Mouse (Mus musculus): ENCODE measurements around the gene Add2. TPM values are rescaled to one million over a fixed set of nuclear protein-coding genes. Genes with fewer than 3 reads are reported as not detected.

The Add2 gene
- polyA plus RNA-seq, 2 experiments, result 54.9 to 73.5 TPM

- Histone ChIP-seq H3K36me3 (replicated peaks; ENCODE audit: control insufficient read depth, insufficient read depth, low read depth) (no peaks in the 10 kb centered on the region), H3K9ac (replicated peaks) (no peak overlapping the region), H3K9me3 (ENCODE audit: control insufficient read depth, low read length) (no peaks in the 10 kb centered on the region), H3K27me3 (ENCODE audit: control insufficient read depth, insufficient read depth, low read length) (no peaks in the 10 kb centered on the region), H3K4me2 (ENCODE audit: low read depth) (no peak overlapping the region), H3K4me3 (ENCODE audit: insufficient read depth in 1 of 2, low read depth in 2 of 2, low read length in 2 of 2) (no peak overlapping the region), H3K4me1 (replicated peaks; ENCODE audit: control insufficient read depth in 2 of 2, insufficient read depth in 2 of 2, low read length in 1 of 2) (peaks cover 0 to 4% of the 10 kb centered on the region in 2 experiments; a peak in 2 of 4 replicates), H3K27ac (no peak overlapping the region)
- TF ChIP-seq EP300 (IDR thresholded peaks at IDR 0.05; ENCODE audit: low read depth) (no peak), CTCF (IDR thresholded peaks at IDR 0.05; ENCODE audit: low read depth) (0 out of 2 replicates have a peak, but pooled peaks have one; percentile 30)
- ATAC-seq (ENCODE audit: insufficient read depth) (no peak), DNase-seq (ENCODE audit: low read depth in 3 of 3, low spot score in 3 of 3) (no peak)
- 78% methylated on average over 3 of the region's 3 CpGs for WGBS (ENCODE audit: insufficient replicate concordance)
Observed at GRCm38 (mm10) chr6:86136206-86136605, 107.7 kb downstream of the Add2 start.

GRCm38 (mm10) chr6:86141284-86141683 is 112.8 kb downstream of the Add2 start:
- H3K4me1 ChIP-seq (replicated peaks; ENCODE audit: control insufficient read depth in 2 of 2, insufficient read depth in 2 of 2, low read length in 1 of 2), result no peaks in the 10 kb centered on the region
- H3K27ac ChIP-seq, result no peak overlapping the region
- TF ChIP-seq CTCF (IDR thresholded peaks at IDR 0.05; ENCODE audit: low read depth) (no peak), EP300 (IDR thresholded peaks at IDR 0.05; ENCODE audit: low read depth) (no peak)
- no peak overlapping the region for H3K4me2 ChIP-seq (ENCODE audit: low read depth)
- ATAC-seq (ENCODE audit: insufficient read depth) (no peak), DNase-seq (ENCODE audit: low read depth in 3 of 3, low spot score in 3 of 3) (no peak)
- no peaks in the 10 kb centered on the region for H3K27me3 ChIP-seq (ENCODE audit: control insufficient read depth, insufficient read depth, low read length)
- no peak overlapping the region for H3K9ac ChIP-seq (replicated peaks)
- H3K9me3 ChIP-seq (ENCODE audit: control insufficient read depth, low read length), result no peaks in the 10 kb centered on the region
- H3K36me3 ChIP-seq (replicated peaks; ENCODE audit: control insufficient read depth, insufficient read depth, low read depth), result no peaks in the 10 kb centered on the region
- 75% methylated on average over 6 of the region's 6 CpGs for WGBS (ENCODE audit: insufficient replicate concordance)
- H3K4me3 ChIP-seq (ENCODE audit: insufficient read depth in 1 of 2, low read depth in 2 of 2, low read length in 2 of 2), result no peak overlapping the region

- WGBS (ENCODE audit: insufficient replicate concordance), result 18% methylated on average over 3 of the region's 3 CpGs
- no peaks in the 10 kb centered on the region for H3K4me1 ChIP-seq (replicated peaks; ENCODE audit: control insufficient read depth in 2 of 2, insufficient read depth in 2 of 2, low read length in 1 of 2)
- no peaks in the 10 kb centered on the region for H3K27me3 ChIP-seq (ENCODE audit: control insufficient read depth, insufficient read depth, low read length)
- no peaks in the 10 kb centered on the region for H3K36me3 ChIP-seq (replicated peaks; ENCODE audit: control insufficient read depth, insufficient read depth, low read depth)
- no peak overlapping the region for H3K4me2 ChIP-seq (ENCODE audit: low read depth)
- DNase-seq (ENCODE audit: low read depth in 3 of 3, low spot score in 3 of 3) (peak; percentile 29 to 43 (median 40)), ATAC-seq (ENCODE audit: insufficient read depth) (no peak)
- H3K9ac ChIP-seq (replicated peaks), result no peak overlapping the region
- H3K9me3 ChIP-seq (ENCODE audit: control insufficient read depth, low read length), result no peaks in the 10 kb centered on the region
- no peak overlapping the region for H3K4me3 ChIP-seq (ENCODE audit: insufficient read depth in 1 of 2, low read depth in 2 of 2, low read length in 2 of 2)
- no peak overlapping the region for H3K27ac ChIP-seq
- TF ChIP-seq EP300 (IDR thresholded peaks at IDR 0.05; ENCODE audit: low read depth) (no peak), CTCF (IDR thresholded peaks at IDR 0.05; ENCODE audit: low read depth) (peak; percentile 72)
Observed at GRCm38 (mm10) chr6:86141820-86142219, 113.3 kb downstream of the Add2 start.

GRCm38 (mm10) chr6:86144986-86145385 is 116.5 kb downstream of the Add2 start:
- Histone ChIP-seq H3K4me2 (ENCODE audit: low read depth) (no peak overlapping the region), H3K4me1 (replicated peaks; ENCODE audit: control insufficient read depth in 2 of 2, insufficient read depth in 2 of 2, low read length in 1 of 2) (no peaks in the 10 kb centered on the region), H3K9ac (replicated peaks) (no peak overlapping the region), H3K27me3 (ENCODE audit: control insufficient read depth, insufficient read depth, low read length) (no peaks in the 10 kb centered on the region), H3K4me3 (ENCODE audit: insufficient read depth in 1 of 2, low read depth in 2 of 2, low read length in 2 of 2) (no peak overlapping the region), H3K36me3 (replicated peaks; ENCODE audit: control insufficient read depth, insufficient read depth, low read depth) (no peaks in the 10 kb centered on the region), H3K27ac (no peak overlapping the region), H3K9me3 (ENCODE audit: control insufficient read depth, low read length) (no peaks in the 10 kb centered on the region)
- no peak for DNase-seq (ENCODE audit: low read depth in 3 of 3, low spot score in 3 of 3)
- WGBS (ENCODE audit: insufficient replicate concordance), result 75% methylated on average over 6 of the region's 6 CpGs
- no peak for ATAC-seq (ENCODE audit: insufficient read depth)
- TF ChIP-seq EP300 (IDR thresholded peaks at IDR 0.05; ENCODE audit: low read depth) (no peak), CTCF (IDR thresholded peaks at IDR 0.05; ENCODE audit: low read depth) (no peak)

- Histone ChIP-seq H3K9me3 (ENCODE audit: control insufficient read depth, low read length) (no peaks in the 10 kb centered on the region), H3K27ac (no peak overlapping the region), H3K4me3 (ENCODE audit: insufficient read depth in 1 of 2, low read depth in 2 of 2, low read length in 2 of 2) (no peak overlapping the region), H3K9ac (replicated peaks) (no peak overlapping the region), H3K36me3 (replicated peaks; ENCODE audit: control insufficient read depth, insufficient read depth, low read depth) (no peaks in the 10 kb centered on the region), H3K4me1 (replicated peaks; ENCODE audit: control insufficient read depth in 2 of 2, insufficient read depth in 2 of 2, low read length in 1 of 2) (no peaks in the 10 kb centered on the region), H3K27me3 (ENCODE audit: control insufficient read depth, insufficient read depth, low read length) (no peaks in the 10 kb centered on the region), H3K4me2 (ENCODE audit: low read depth) (no peak overlapping the region)
- DNase-seq (ENCODE audit: low read depth in 3 of 3, low spot score in 3 of 3) (no peak), ATAC-seq (ENCODE audit: insufficient read depth) (no peak)
- 13% methylated on average over 4 of the region's 4 CpGs for WGBS (ENCODE audit: insufficient replicate concordance)
- TF ChIP-seq EP300 (IDR thresholded peaks at IDR 0.05; ENCODE audit: low read depth) (no peak), CTCF (IDR thresholded peaks at IDR 0.05; ENCODE audit: low read depth) (no peak)
Observed at GRCm38 (mm10) chr6:86148518-86148917, 120.0 kb downstream of the Add2 start.
